Mouse (Mus musculus): ENCODE measurements around the gene Uba52. TPM values are rescaled to one million over a fixed set of nuclear protein-coding genes. Genes with fewer than 3 reads are reported as not detected.
A peak's percentile ranks its signal among the peaks of the same experiment; 100 is the strongest.
"Not testable (repeated sequence)": the region's sequence is repeated elsewhere in the genome, so short reads cannot be mapped to it uniquely, and the experiment has no call there.

Gene Uba52
- polyA plus RNA-seq, 1 experiment from 2014 or later: 755 TPM

- Histone ChIP-seq H3K4me3 (replicated peaks) (peak overlapping the region; percentile 97), H3K4me2 (replicated peaks) (peak overlapping the region; percentile 86), H3K9ac (replicated peaks) (peak overlapping the region; percentile 99; the same call in 1 of the 2 replicates), H3K27ac (peak overlapping the region; percentile 96; the same call in 1 of the 2 replicates), H3K36me3 (peaks cover 50% of the 10 kb centered on the region), H3K4me1 (replicated peaks) (peaks cover 28% of the 10 kb centered on the region)
- WGBS: 91% methylated on average over 6 of the region's 6 CpGs
- not testable (repeated sequence) for H3K27me3 ChIP-seq, ATAC-seq, H3K9me3 ChIP-seq
Measured at GRCm38 (mm10) chr8:70511174-70511573, 573 bp upstream of the Uba52 start.

GRCm38 (mm10) chr8:70509281-70509952 is 1.2 kb downstream of the Uba52 start:
- WGBS: 16% methylated on average over 25 of the region's 25 CpGs
- no peak for ATAC-seq

GRCm38 (mm10) chr8:70507027-70507393 is 3.6 kb downstream of the Uba52 start:
- H3K4me1 ChIP-seq (replicated peaks): peaks cover 56% of the 10 kb centered on the region
- H3K9me3 ChIP-seq: no peaks in the 10 kb centered on the region
- ATAC-seq: no peak
- peak overlapping the region; percentile 64; the same call in 1 of the 2 replicates for H3K4me2 ChIP-seq (replicated peaks)
- H3K27ac ChIP-seq: peak overlapping the region; percentile 89; the same call in 1 of the 2 replicates
- no peak overlapping the region for H3K9ac ChIP-seq (replicated peaks)
- H3K4me3 ChIP-seq (replicated peaks): peak overlapping the region; percentile 55; the same call in 1 of the 2 replicates
- peaks cover 32% of the 10 kb centered on the region for H3K36me3 ChIP-seq
- 63% methylated on average over 5 of the region's 5 CpGs for whole genome bisulfite sequencing
- H3K27me3 ChIP-seq: peaks cover 24% of the 10 kb centered on the region

More at GRCm38 (mm10) chr8:70509281-70509952, 1.2 kb downstream of the Uba52 start:
- Histone ChIP-seq H3K27me3 (0 out of 2 replicates have a peak, but pooled peaks cover under 1% of the 10 kb centered on the region), H3K9ac (replicated peaks) (peak overlapping the region; percentile 99), H3K9me3 (no peaks in the 10 kb centered on the region), H3K4me2 (replicated peaks) (peak overlapping the region; percentile 86), H3K27ac (peak overlapping the region; percentile 96), H3K4me3 (replicated peaks) (peak overlapping the region; percentile 97), H3K36me3 (peaks cover 43% of the 10 kb centered on the region), H3K4me1 (replicated peaks) (peaks cover 45% of the 10 kb centered on the region)

- Histone ChIP-seq H3K36me3 (peaks cover 32% of the 10 kb centered on the region), H3K4me1 (replicated peaks) (peaks cover 52% of the 10 kb centered on the region), H3K27ac (peak within 1 kb of the TSS; percentile 89), H3K27me3 (peaks cover 30% of the 10 kb centered on the region), H3K4me2 (replicated peaks) (peak within 1 kb of the TSS; percentile 64), H3K4me3 (replicated peaks) (peak within 1 kb of the TSS; percentile 55), H3K9me3 (no peaks in the 10 kb centered on the region), H3K9ac (replicated peaks) (peak within 1 kb of the TSS; percentile 78)
- peak; percentile 85 for ATAC-seq
- WGBS: 2% methylated on average over 40 of the region's 40 CpGs
Measured at GRCm38 (mm10) chr8:70506328-70507026, 4.1 kb downstream of the Uba52 start, which contains the start of gene Rex1bd. Gene Rex1bd, minus strand, starts transcription at chr8:70506752.

GRCm38 (mm10) chr8:70505698-70506327 is 4.8 kb downstream of the Uba52 start:
- ATAC-seq: no peak
- H3K9me3 ChIP-seq: no peaks in the 10 kb centered on the region
- H3K4me2 ChIP-seq (replicated peaks): peak overlapping the region; percentile 64
- H3K36me3 ChIP-seq: peaks cover 32% of the 10 kb centered on the region
- peaks cover 36% of the 10 kb centered on the region for H3K27me3 ChIP-seq
- 41% methylated on average over 32 of the region's 32 CpGs for WGBS
- peak overlapping the region; percentile 89 for H3K27ac ChIP-seq
- H3K4me3 ChIP-seq (replicated peaks): peak overlapping the region; percentile 55
- peaks cover 50% of the 10 kb centered on the region for H3K4me1 ChIP-seq (replicated peaks)
- peak overlapping the region; percentile 78 for H3K9ac ChIP-seq (replicated peaks)

- Histone ChIP-seq H3K4me1 (replicated peaks) (peaks cover 51% of the 10 kb centered on the region), H3K9me3 (no peaks in the 10 kb centered on the region), H3K4me3 (replicated peaks) (no peak overlapping the region), H3K36me3 (peaks cover 32% of the 10 kb centered on the region), H3K4me2 (replicated peaks) (peak overlapping the region; percentile 64; the same call in 1 of the 2 replicates), H3K9ac (replicated peaks) (no peak overlapping the region), H3K27me3 (peaks cover 46% of the 10 kb centered on the region), H3K27ac (no peak overlapping the region)
- ATAC-seq: no peak
- 77% methylated on average over 3 of the region's 3 CpGs for WGBS
Measured at GRCm38 (mm10) chr8:70504851-70505250, 5.8 kb downstream of the Uba52 start.

- Histone ChIP-seq H3K36me3 (peaks cover 32% of the 10 kb centered on the region), H3K27ac (no peak overlapping the region), H3K9ac (replicated peaks) (no peak overlapping the region), H3K27me3 (peaks cover 51% of the 10 kb centered on the region), H3K4me1 (replicated peaks) (peaks cover 48% of the 10 kb centered on the region), H3K4me2 (replicated peaks) (no peak overlapping the region), H3K4me3 (replicated peaks) (no peak overlapping the region), H3K9me3 (no peaks in the 10 kb centered on the region)
- 66% methylated on average over 16 of the region's 16 CpGs for whole genome bisulfite sequencing
- ATAC-seq: no peak
Measured at GRCm38 (mm10) chr8:70504291-70504716, 6.3 kb downstream of the Uba52 start.

- H3K4me1 ChIP-seq (replicated peaks): peaks cover 38% of the 10 kb centered on the region
- H3K36me3 ChIP-seq: peaks cover 22% of the 10 kb centered on the region
- H3K4me3 ChIP-seq (replicated peaks): no peak overlapping the region
- H3K9ac ChIP-seq (replicated peaks): 0 out of 2 replicates have a peak overlapping the region, but pooled peaks have one; percentile 5
- no peaks in the 10 kb centered on the region for H3K9me3 ChIP-seq
- H3K4me2 ChIP-seq (replicated peaks): no peak overlapping the region
- H3K27ac ChIP-seq: no peak overlapping the region
- no peak for ATAC-seq
- WGBS: 12% methylated on average over 46 of the region's 46 CpGs
- H3K27me3 ChIP-seq: peaks cover 62% of the 10 kb centered on the region
Measured at GRCm38 (mm10) chr8:70503062-70503750, 7.4 kb downstream of the Uba52 start.

- H3K4me3 ChIP-seq (replicated peaks): no peak overlapping the region
- H3K36me3 ChIP-seq: peaks cover 17% of the 10 kb centered on the region
- WGBS: 34% methylated on average over 12 of the region's 12 CpGs
- H3K4me2 ChIP-seq (replicated peaks): no peak overlapping the region
- peaks cover 69% of the 10 kb centered on the region for H3K27me3 ChIP-seq
- H3K27ac ChIP-seq: no peak overlapping the region
- ATAC-seq: no peak
- peaks cover 38% of the 10 kb centered on the region for H3K4me1 ChIP-seq (replicated peaks)
- H3K9me3 ChIP-seq: no peaks in the 10 kb centered on the region
- H3K9ac ChIP-seq (replicated peaks): no peak overlapping the region
Measured at GRCm38 (mm10) chr8:70502540-70502939, 8.1 kb downstream of the Uba52 start.

GRCm38 (mm10) chr8:70501820-70502529 is 8.6 kb downstream of the Uba52 start:
- no peak overlapping the region for H3K4me3 ChIP-seq (replicated peaks)
- WGBS: 7% methylated on average over 23 of the region's 23 CpGs
- H3K4me2 ChIP-seq (replicated peaks): no peak overlapping the region
- no peaks in the 10 kb centered on the region for H3K9me3 ChIP-seq
- no peak overlapping the region; the same call in 1 of the 2 replicates for H3K9ac ChIP-seq (replicated peaks)
- H3K36me3 ChIP-seq: peaks cover 11% of the 10 kb centered on the region
- no peak for ATAC-seq
- no peak overlapping the region for H3K27ac ChIP-seq
- H3K27me3 ChIP-seq: peaks cover 75% of the 10 kb centered on the region
- H3K4me1 ChIP-seq (replicated peaks): peaks cover 38% of the 10 kb centered on the region
